Mouse (Mus musculus): Measurements from ENCODE around the gene Ablim1.

DNA sequence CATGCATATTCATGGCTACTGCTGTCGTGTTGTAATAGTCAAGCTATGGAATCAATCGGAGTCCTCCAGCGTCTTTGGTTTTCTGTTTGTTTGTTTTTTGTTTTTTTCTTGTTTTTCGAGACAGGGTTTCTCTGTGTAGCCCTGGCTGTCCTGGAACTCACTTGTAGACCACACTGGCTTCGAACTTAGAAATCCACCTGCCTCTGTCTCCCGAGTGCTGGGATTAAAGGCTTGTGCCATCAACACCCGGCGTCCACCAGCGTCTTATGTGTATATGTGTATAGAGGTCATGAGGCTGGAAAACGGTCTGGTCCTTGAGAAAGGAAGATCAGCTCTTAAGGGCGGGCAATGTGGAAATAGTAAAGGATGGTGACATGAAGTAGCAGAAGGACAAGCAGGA lies 39.3 kb upstream of the Ablim1 start:
- TF ChIP-seq CTCF (IDR thresholded peaks at IDR 0.05; ENCODE audit: borderline replicate concordance, control insufficient read depth, extremely low read depth, insufficient read depth, low read length, poor library complexity) = no peak
- no peak for TF ChIP-seq POLR2A (IDR thresholded peaks at IDR 0.05; ENCODE audit: control insufficient read depth, extremely low read depth, insufficient read depth, low read length, poor library complexity)

Data from thymus, adult 2 months (tissue).